Mouse (Mus musculus) leukemia stem cell, adult 10-12 weeks (primary cell): ENCODE data around the gene Tmem170b. TPM values are rescaled to one million over a fixed set of nuclear protein-coding genes. Genes with fewer than 3 reads are reported as not detected.

ENCODE experiments used
- polyA plus RNA-seq: library from polyadenylated mRNA; stranded (reverse); fragments of >175 nt; gene quantifications from 2 replicates; pipeline ENCODE4 v1.2.3, GENCODE M21; 2012; ENCODE audit warnings: low replicate concordance

Gene Tmem170b
- 3.7 and 4.9 TPM in 2 replicates for polyA plus RNA-seq

GRCm38 (mm10) chr13:41605099-41606010 is at the start of gene Tmem170b:
TSS of gene Tmem170b (plus strand) at chr13:41605907.

Other genes with a start within 250 kb of the Tmem170b start
- gene Nedd9, start 118.5 kb upstream of the Tmem170b start, polyA plus RNA-seq = 0.91 and 3.8 TPM in 2 replicates
- gene Adtrp, start 241.8 kb downstream of the Tmem170b start, polyA plus RNA-seq = not detected in 2 replicates